In the genomic region with DNA sequence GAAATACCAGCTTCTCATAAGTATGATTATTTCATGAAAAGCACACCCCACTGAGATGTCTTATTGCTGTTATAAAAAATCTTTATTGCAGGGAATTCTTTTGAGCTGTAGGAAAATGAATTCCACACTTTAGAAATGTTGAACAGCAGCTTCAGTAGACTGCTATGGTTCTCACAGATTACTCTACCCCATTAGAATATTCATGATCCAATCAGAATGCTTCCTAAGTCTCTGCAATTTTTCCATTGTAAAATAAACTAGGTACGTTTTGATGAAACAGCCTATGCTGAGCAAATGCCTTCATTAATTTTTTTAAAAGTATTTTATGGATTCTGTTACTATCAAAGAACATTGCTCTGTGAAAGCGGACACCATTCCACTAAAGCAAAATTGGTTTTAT, we compare ENCODE assay signal across 25 mouse cellular contexts.
"Had no signal": no experiment of that assay in that cellular context is flagged by ENCODE, and none has a peak within 500 bp of the region (broad histone marks: within the 10 kb centered on the region; RNA-seq: fewer than 3 reads in every experiment).

No protein-coding gene starts in this region.

- H3K9me3 ChIP-seq: heart, embryonic 13.5 days; heart, embryonic 15.5 days; hindbrain, embryonic 10.5 days; hindbrain, embryonic 12.5 days; intestine, embryonic 15.5 days; limb, embryonic 15.5 days; liver, embryonic 12.5 days had no signal

- H3K9ac ChIP-seq: heart, embryonic 13.5 days; heart, embryonic 15.5 days; hindbrain, embryonic 12.5 days; hindbrain, embryonic 14.5 days; intestine, embryonic 15.5 days; limb, embryonic 15.5 days; liver, embryonic 12.5 days; liver, embryonic 14.5 days had no signal

- H3K4me2 ChIP-seq: heart, embryonic 11.5 days; heart, embryonic 13.5 days; heart, embryonic 15.5 days; hindbrain, embryonic 12.5 days; hindbrain, embryonic 14.5 days; intestine, embryonic 15.5 days; limb, embryonic 15.5 days; liver, embryonic 12.5 days had no signal

- DNase-seq: gastrocnemius, postnatal 14 days; gastrocnemius, postnatal 36 days; heart, adult 2 months; heart, postnatal 14 days; heart, postnatal 36 days; kidney, adult 18-20 months; kidney, adult 8-10 months; kidney, postnatal 10 days; kidney, postnatal 25 days; kidney, postnatal 4 days had no signal

- H3K4me3 ChIP-seq: heart, adult 2 months; heart, embryonic 13.5 days; heart, embryonic 15.5 days; hindbrain, embryonic 10.5 days; hindbrain, embryonic 12.5 days; intestine, embryonic 15.5 days; layer of hippocampus, adult 2 months; left cerebral cortex, adult 2 months; limb, embryonic 15.5 days; liver, embryonic 12.5 days had no signal

- H3K27me3 ChIP-seq: heart, embryonic 13.5 days; heart, embryonic 15.5 days; hindbrain, embryonic 12.5 days; intestine, embryonic 15.5 days; limb, embryonic 15.5 days; liver, embryonic 12.5 days had no signal

- H3K27ac ChIP-seq: heart, adult 2 months; heart, embryonic 13.5 days; heart, embryonic 15.5 days; hindbrain, embryonic 10.5 days; hindbrain, embryonic 12.5 days; hindbrain, embryonic 14.5 days; intestine, embryonic 15.5 days; layer of hippocampus, adult 2 months; left cerebral cortex, adult 2 months; limb, embryonic 15.5 days; liver, embryonic 12.5 days; liver, embryonic 14.5 days had no signal

- ATAC-seq: hindbrain, embryonic 16.5 days; inflammation-experienced regulatory T-cells, adult 6 months; intestine, embryonic 15.5 days; intestine, postnatal 0 days; liver, embryonic 12.5 days had no signal

- H3K36me3 ChIP-seq: heart, embryonic 13.5 days; heart, embryonic 15.5 days; hindbrain, embryonic 10.5 days; hindbrain, embryonic 12.5 days; intestine, embryonic 15.5 days; limb, embryonic 15.5 days; liver, embryonic 12.5 days had no signal

- H3K4me1 ChIP-seq: heart, embryonic 13.5 days; heart, embryonic 15.5 days; hindbrain, embryonic 10.5 days; hindbrain, embryonic 12.5 days; intestine, embryonic 15.5 days; limb, embryonic 15.5 days; liver, embryonic 12.5 days had no signal
